In genomic region chr2:166661971-166662370, GRCm38 (mm10) we compare ENCODE assay signal across 12 mouse cellular contexts. TPM values are rescaled to one million over a fixed set of nuclear protein-coding genes. Genes with fewer than 3 reads are reported as not detected.
DNase-seq lines count a peak whose midpoint lies in the region; ATAC-seq and TF ChIP-seq lines count a peak whose summit lies in the region.
"Had no signal": no experiment of that assay in that cellular context is flagged by ENCODE, and none has a peak within 500 bp of the region (broad histone marks: within the 10 kb centered on the region; RNA-seq: fewer than 3 reads in every experiment).

No protein-coding gene starts in this region.

- H3K4me3 ChIP-seq in left cerebral cortex, adult 2 months, result no peak overlapping the region
- no peak overlapping the region for H3K4me3 ChIP-seq in hindbrain, embryonic 14.5 days (replicated peaks; ENCODE audit: low read length)
- H3K4me3 ChIP-seq in midbrain, postnatal 0 days (ENCODE audit: low read depth, low read length), result no peak overlapping the region
- H3K4me3 ChIP-seq: megakaryocyte, embryonic 14.5 days had no signal

- DNase-seq in left cerebral cortex, adult 2 months (ENCODE audit: extremely low spot score in 1 of 2, low spot score in 2 of 2), result peak in 1 of 2 experiments; percentile 15
- DNase-seq in left cerebral cortex, adult 18-20 months (ENCODE audit: low spot score in 2 of 2), result no peak
- DNase-seq in cerebellum, postnatal 36 days, result peak; percentile 45 to 49
- DNase-seq in hindbrain, embryonic 14.5 days (ENCODE audit: low spot score), result no peak
- DNase-seq in midbrain, postnatal 0 days (ENCODE audit: low spot score), result peak; percentile 47
- DNase-seq in ovary, adult 18-20 months (ENCODE audit: low spot score), result no peak
- DNase-seq: heart, postnatal 14 days had no signal

- intact Hi-C loops in left cerebral cortex, adult 2 months (cut with DNase I), result loop anchor here (2.0 kb wide), 2 partner anchors 19 to 51 kb away; partner anchors contain the start of gene Prex1

- no peak overlapping the region for H3K9ac ChIP-seq in hindbrain, embryonic 14.5 days
- no peak overlapping the region for H3K9ac ChIP-seq in midbrain, postnatal 0 days (replicated peaks; ENCODE audit: low read length, poor library complexity, severe bottlenecking)
- H3K9ac ChIP-seq: liver, embryonic 14.5 days had no signal

- H3K9me3 ChIP-seq in hindbrain, embryonic 14.5 days (ENCODE audit: control insufficient read depth, low read length), result no peaks in the 10 kb centered on the region
- H3K9me3 ChIP-seq in midbrain, postnatal 0 days (ENCODE audit: low read length), result no peaks in the 10 kb centered on the region
- H3K9me3 ChIP-seq: megakaryocyte, embryonic 14.5 days had no signal

- no peaks in the 10 kb centered on the region for H3K36me3 ChIP-seq in hindbrain, embryonic 14.5 days (replicated peaks; ENCODE audit: control insufficient read depth, insufficient read depth)
- H3K36me3 ChIP-seq in midbrain, postnatal 0 days (ENCODE audit: insufficient read depth, low read length), result no peaks in the 10 kb centered on the region

- H3K27ac ChIP-seq in left cerebral cortex, adult 2 months, result peak overlapping the region; percentile 84
- H3K27ac ChIP-seq in hindbrain, embryonic 14.5 days, result peak overlapping the region; percentile 68
- peak overlapping the region; percentile 55; the same call in 1 of the 2 replicates for H3K27ac ChIP-seq in midbrain, postnatal 0 days (ENCODE audit: low read depth, low read length)
- H3K27ac ChIP-seq: kidney, postnatal 0 days; liver, embryonic 14.5 days had no signal

- TF ChIP-seq CTCF in left cerebral cortex, adult 2 months (IDR thresholded peaks at IDR 0.05), result no peak
- no peak for TF ChIP-seq CTCF in midbrain, postnatal 0 days (IDR thresholded peaks at IDR 0.05)

- H3K4me2 ChIP-seq in hindbrain, embryonic 14.5 days (replicated peaks), result no peak overlapping the region
- H3K4me2 ChIP-seq in midbrain, postnatal 0 days (ENCODE audit: low read depth, low read length, poor library complexity, severe bottlenecking), result no peak overlapping the region

- peaks cover 38% of the 10 kb centered on the region for H3K4me1 ChIP-seq in hindbrain, embryonic 14.5 days (replicated peaks; ENCODE audit: control insufficient read depth, insufficient read depth, low read length)
- peaks cover 8% of the 10 kb centered on the region; the same call in 1 of the 2 replicates for H3K4me1 ChIP-seq in midbrain, postnatal 0 days (ENCODE audit: insufficient read depth, low read length)

- no peaks in the 10 kb centered on the region for H3K27me3 ChIP-seq in hindbrain, embryonic 14.5 days (ENCODE audit: control insufficient read depth, insufficient read depth, low read length)
- H3K27me3 ChIP-seq in midbrain, postnatal 0 days (ENCODE audit: insufficient read depth, low read length), result no peaks in the 10 kb centered on the region

- ATAC-seq in hindbrain, embryonic 14.5 days (ENCODE audit: low FRiP score), result no peak
- no peak for ATAC-seq in midbrain, postnatal 0 days (ENCODE audit: low FRiP score)
- ATAC-seq in megakaryocyte progenitor cell, adult 5-6 weeks (replicated peaks; ENCODE audit: poor library complexity), result no peak
- ATAC-seq in megakaryocyte, adult 5-6 weeks (ENCODE audit: poor library complexity, severe bottlenecking), result no peak

- 58% methylated on average over 3 of the region's 3 CpGs for WGBS in hindbrain, embryonic 14.5 days
- 51% methylated on average over 3 of the region's 3 CpGs for WGBS in midbrain, postnatal 0 days

RNA-seq across cellular contexts. Expression of gene Prex1, which starts 51.7 kb away (rescaled TPM):
- total RNA-seq in left cerebral cortex, adult 2 months (2021), result 100 to 1,000 TPM; 110 to 115 TPM
- total RNA-seq in left cerebral cortex, adult 18-20 months (2021), result 100 to 1,000 TPM in 1 of 2 experiments, 10 to 100 TPM in 1; 91.3 to 104 TPM
- 27.3 and 28.8 TPM in 2 replicates for polyA plus RNA-seq in hindbrain, embryonic 14.5 days (2014; fragmentation: Nextera tagmentation; extraction: Ambion mirVana)
- total RNA-seq in midbrain, postnatal 0 days (2014; rRNA removed), result 37.1 and 53.8 TPM in 2 replicates
- 17.4 and 18.0 TPM in 2 replicates for polyA plus RNA-seq in midbrain, postnatal 0 days (2015; fragmentation: Nextera tagmentation; extraction: Ambion mirVana)
- total RNA-seq in megakaryocyte progenitor cell, adult 5-6 weeks (2015), result 18.9 and 22.3 TPM in 2 replicates
- 16.4 and 18.2 TPM in 2 replicates for total RNA-seq in megakaryocyte progenitor cell, adult 5-6 weeks (2017)
- total RNA-seq in megakaryocyte, adult 5-6 weeks (2015), result 75.3 and 85.4 TPM in 2 replicates
- 61.1 and 73.3 TPM in 2 replicates for total RNA-seq in megakaryocyte, adult 5-6 weeks (2017)

Comparison
In these comparisons a context has a peak if more than half of its experiments do, and no peak if none do; other contexts are left out.
1. DNase-seq: peak in cerebellum, postnatal 36 days (2 of 2) and midbrain, postnatal 0 days (single experiment); none in left cerebral cortex, adult 18-20 months (0 of 2), hindbrain, embryonic 14.5 days (single experiment) and ovary, adult 18-20 months (single experiment).
2. Peak in every context shown above with its lines, with median percentiles within 50 percentile points of each other: H3K27ac ChIP-seq.